Mouse (Mus musculus): ENCODE data around the gene Kif22.

DNA sequence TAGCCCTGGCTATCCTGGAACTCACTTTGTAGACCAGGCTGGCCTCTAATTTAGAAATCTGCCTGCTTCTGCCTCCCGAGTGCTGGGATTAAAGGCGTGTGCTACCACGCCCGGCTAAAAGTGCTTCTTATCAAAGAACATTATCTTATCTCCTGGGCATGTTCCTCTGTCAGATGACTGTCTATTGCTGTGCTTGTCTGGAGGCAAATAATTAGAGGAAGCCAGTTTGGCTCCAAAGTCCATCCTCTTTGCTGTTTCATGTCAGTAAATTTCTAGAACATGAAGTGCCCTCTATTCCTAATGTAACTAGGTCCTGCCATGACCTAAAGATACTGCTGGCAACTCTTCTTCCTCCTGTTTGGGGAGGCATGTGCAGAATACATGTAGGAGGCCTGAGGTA, 60.2 kb downstream of the Kif22 start:
- TF ChIP-seq CTCF (IDR thresholded peaks at IDR 0.05; ENCODE audit: extremely low read depth, insufficient read length, insufficient replicate concordance, low read depth, low read length) (no peak), POLR2A (IDR thresholded peaks at IDR 0.05; ENCODE audit: low read depth, low read length) (no peak)

All from small intestine, adult 2 months (tissue).